Mouse (Mus musculus) olfactory bulb, adult 2 months (tissue): Measurements from ENCODE around the gene Fam162a.
"Not testable (repeated sequence)": the region's sequence is repeated elsewhere in the genome, so short reads cannot be mapped to it uniquely, and the experiment has no call there.

Experiments
- CTCF ChIP-seq: fragments of 200-500 bp; IDR thresholded peaks from 2 replicates; pipeline ENCODE4 v1.5.1; 2012; ENCODE audit warnings: low read depth, mild to moderate bottlenecking, low read length, moderate library complexity; ENCODE audit not compliant: insufficient read depth
- POLR2A ChIP-seq: fragments of 200-500 bp; IDR thresholded peaks from 2 replicates; pipeline ENCODE4 v1.6.1; 2012; ENCODE audit warnings: mild to moderate bottlenecking, low read depth, low read length, moderate library complexity; ENCODE audit not compliant: insufficient read depth

DNA sequence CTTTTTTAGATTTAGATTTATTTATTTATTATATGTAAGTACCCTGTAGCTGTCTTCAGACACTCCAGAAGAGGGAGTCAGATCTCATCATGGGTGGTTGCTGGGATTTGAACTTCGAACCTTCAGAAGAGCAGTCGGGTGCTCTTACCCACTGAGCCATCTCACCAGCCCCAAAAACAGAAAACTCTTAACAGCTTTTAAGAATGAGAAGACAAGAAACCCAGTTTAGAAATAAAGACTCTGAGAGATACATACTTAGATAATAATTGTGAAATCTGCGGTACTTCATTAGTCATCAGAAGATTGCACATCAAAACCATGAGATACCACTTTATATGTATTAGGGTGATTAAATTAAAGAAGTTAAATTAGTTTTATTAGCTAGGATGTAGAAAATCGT is 72.5 kb downstream of the Fam162a start:
- TF ChIP-seq CTCF, POLR2A: not testable (repeated sequence)
